Mouse (Mus musculus) neural tube, embryonic 15.5 days (tissue): ENCODE results near the gene 4921517D22Rik. TPM values are rescaled to one million over a fixed set of nuclear protein-coding genes. Genes with fewer than 3 reads are reported as not detected.

Experiments
- ATAC-seq: fragments of 200-750 bp; cut with Nextera tagmentation; 2 replicates; pipeline ENCODE4 v1.8.0; 2017; ENCODE audit warnings: mild to moderate bottlenecking, moderate TSS enrichment, moderate library complexity; ENCODE audit not compliant: low FRiP score
- H3K27ac ChIP-seq: fragments of 300-500 bp; sonication (generic); replicated peaks from 2 replicates; pipeline ENCODE4 v1.5.1; 2015; ENCODE audit warnings: mild to moderate bottlenecking, inconsistent platforms
- H3K27me3 ChIP-seq: fragments of 300-500 bp; sonication (generic); replicated peaks from 2 replicates; pipeline ENCODE4 v1.6.1; 2015; ENCODE audit warnings: inconsistent platforms
- H3K36me3 ChIP-seq: fragments of 300-500 bp; sonication (generic); 2 replicates; pipeline ENCODE4 v1.6.1; 2015; ENCODE audit warnings: inconsistent platforms
- H3K4me1 ChIP-seq: fragments of 300-500 bp; sonication (generic); 2 replicates; pipeline ENCODE4 v1.6.1; 2015; ENCODE audit warnings: inconsistent platforms
- H3K4me2 ChIP-seq: fragments of 300-500 bp; sonication (generic); 2 replicates; pipeline ENCODE4 v1.6.1; 2015; ENCODE audit warnings: inconsistent platforms, mild to moderate bottlenecking, moderate library complexity
- H3K4me3 ChIP-seq: fragments of 300-500 bp; sonication (generic); replicated peaks from 2 replicates; pipeline ENCODE4 v1.5.1; 2015; ENCODE audit warnings: mild to moderate bottlenecking, inconsistent platforms
- H3K9ac ChIP-seq: fragments of 300-500 bp; sonication (generic); replicated peaks from 2 replicates; pipeline ENCODE4 v1.6.1; 2015; ENCODE audit warnings: mild to moderate bottlenecking, inconsistent platforms
- H3K9me3 ChIP-seq: fragments of 300-500 bp; sonication (generic); replicated peaks from 2 replicates; pipeline ENCODE4 v1.6.1; 2016; ENCODE audit warnings: inconsistent platforms
- whole genome bisulfite sequencing: fragments of 180-500 bp; shearing (Covaris S2); methylation state at CpG from one replicate; pipeline ENCODE4 v1.1.7; 2015; ENCODE audit warnings: mixed read lengths; 5-methylcytosine and 5-hydroxymethylcytosine counted together
- polyA plus RNA-seq: library from polyadenylated mRNA; unstranded; fragments of >200 nt; fragmentation: Nextera tagmentation; extraction: Ambion mirVana; gene quantifications from 2 replicates; pipeline ENCODE4 v1.2.1, GENCODE M21; 2015

4921517D22Rik gene
- polyA plus RNA-seq, 1 experiment from 2014 or later = not detected

DNA sequence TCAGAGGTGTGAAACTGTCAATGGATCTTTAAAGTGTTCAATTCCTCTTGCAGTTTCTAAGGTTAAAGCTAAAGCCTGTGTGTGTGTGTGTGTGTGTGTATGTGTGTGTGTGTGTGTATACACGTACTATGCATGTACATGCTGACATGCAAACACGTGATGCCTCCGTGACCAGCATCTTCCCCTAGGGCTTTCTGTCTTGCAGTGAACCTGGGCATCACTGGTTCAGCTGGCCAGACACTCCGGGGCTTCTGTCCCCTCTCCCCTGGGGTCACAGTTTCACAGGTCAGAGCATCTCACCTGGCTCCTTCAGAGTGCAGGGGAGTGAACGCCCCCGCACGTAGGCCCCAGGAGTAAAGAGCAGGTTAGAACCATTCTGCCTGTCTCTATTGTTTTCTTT is 20.3 kb downstream of the 4921517D22Rik start:
- H3K4me3 ChIP-seq = no peak overlapping the region

GRCm38 (mm10) chr13:59672248-59672647 is 21.7 kb downstream of the 4921517D22Rik start:
- H3K27ac ChIP-seq = no peak overlapping the region
- H3K9ac ChIP-seq = no peak overlapping the region
- no peak for ATAC-seq
- no peak overlapping the region for H3K4me3 ChIP-seq
- 54% methylated on average over 6 of the region's 6 CpGs for WGBS
- H3K36me3 ChIP-seq = no peaks in the 10 kb centered on the region
- no peaks in the 10 kb centered on the region for H3K27me3 ChIP-seq
- no peaks in the 10 kb centered on the region for H3K9me3 ChIP-seq
- H3K4me1 ChIP-seq = peaks cover 30% of the 10 kb centered on the region
- H3K4me2 ChIP-seq = no peak overlapping the region

More for the DNA sequence above, 20.3 kb downstream of the 4921517D22Rik start:
- no peaks in the 10 kb centered on the region for H3K9me3 ChIP-seq
- no peak for ATAC-seq
- no peak overlapping the region for H3K9ac ChIP-seq
- H3K36me3 ChIP-seq = no peaks in the 10 kb centered on the region
- H3K27me3 ChIP-seq = no peaks in the 10 kb centered on the region
- no peak overlapping the region for H3K27ac ChIP-seq
- whole genome bisulfite sequencing = 19% methylated on average over 7 of the region's 7 CpGs
- H3K4me2 ChIP-seq = peak overlapping the region; percentile 79
- peaks cover 26% of the 10 kb centered on the region for H3K4me1 ChIP-seq

GRCm38 (mm10) chr13:59671521-59671920 is 22.4 kb downstream of the 4921517D22Rik start:
- H3K36me3 ChIP-seq = no peaks in the 10 kb centered on the region
- H3K9me3 ChIP-seq = no peaks in the 10 kb centered on the region
- no peak overlapping the region for H3K27ac ChIP-seq
- H3K4me1 ChIP-seq = peaks cover 30% of the 10 kb centered on the region
- H3K9ac ChIP-seq = no peak overlapping the region
- no peak overlapping the region for H3K4me2 ChIP-seq
- 62% methylated on average over 2 of the region's 2 CpGs for WGBS
- no peak for ATAC-seq
- no peaks in the 10 kb centered on the region for H3K27me3 ChIP-seq
- H3K4me3 ChIP-seq = no peak overlapping the region

- H3K27me3 ChIP-seq = no peaks in the 10 kb centered on the region
- no peak for ATAC-seq
- H3K36me3 ChIP-seq = no peaks in the 10 kb centered on the region; the same call in 1 of the 2 replicates
- peaks cover 30% of the 10 kb centered on the region for H3K4me1 ChIP-seq
- H3K27ac ChIP-seq = no peak overlapping the region
- H3K9ac ChIP-seq = no peak overlapping the region
- no peak overlapping the region for H3K4me2 ChIP-seq
- H3K4me3 ChIP-seq = no peak overlapping the region
- no peaks in the 10 kb centered on the region for H3K9me3 ChIP-seq
- WGBS = 71% methylated on average over 10 of the region's 10 CpGs
Observed at GRCm38 (mm10) chr13:59669946-59670345, 24.0 kb downstream of the 4921517D22Rik start.

- no peaks in the 10 kb centered on the region for H3K9me3 ChIP-seq
- WGBS = 83% methylated on average over 11 of the region's 11 CpGs
- H3K27ac ChIP-seq = peak overlapping the region; percentile 51; the same call in 1 of the 2 replicates
- peaks cover 18% of the 10 kb centered on the region for H3K4me1 ChIP-seq
- H3K27me3 ChIP-seq = no peaks in the 10 kb centered on the region
- ATAC-seq = no peak
- no peak overlapping the region for H3K9ac ChIP-seq
- H3K4me3 ChIP-seq = no peak overlapping the region
- H3K4me2 ChIP-seq = no peak overlapping the region
- peaks cover 6% of the 10 kb centered on the region for H3K36me3 ChIP-seq
Observed at GRCm38 (mm10) chr13:59668501-59669093, 25.3 kb downstream of the 4921517D22Rik start.

- H3K4me1 ChIP-seq = peaks cover 13% of the 10 kb centered on the region; the same call in 1 of the 2 replicates
- H3K4me3 ChIP-seq = no peak overlapping the region
- no peak overlapping the region for H3K27ac ChIP-seq
- WGBS = 78% methylated on average over 5 of the region's 5 CpGs
- peaks cover 10% of the 10 kb centered on the region for H3K36me3 ChIP-seq
- H3K27me3 ChIP-seq = no peaks in the 10 kb centered on the region
- H3K4me2 ChIP-seq = no peak overlapping the region
- H3K9me3 ChIP-seq = no peaks in the 10 kb centered on the region
- no peak overlapping the region for H3K9ac ChIP-seq
- ATAC-seq = no peak
Observed at GRCm38 (mm10) chr13:59667763-59668162, 26.1 kb downstream of the 4921517D22Rik start.

DNA sequence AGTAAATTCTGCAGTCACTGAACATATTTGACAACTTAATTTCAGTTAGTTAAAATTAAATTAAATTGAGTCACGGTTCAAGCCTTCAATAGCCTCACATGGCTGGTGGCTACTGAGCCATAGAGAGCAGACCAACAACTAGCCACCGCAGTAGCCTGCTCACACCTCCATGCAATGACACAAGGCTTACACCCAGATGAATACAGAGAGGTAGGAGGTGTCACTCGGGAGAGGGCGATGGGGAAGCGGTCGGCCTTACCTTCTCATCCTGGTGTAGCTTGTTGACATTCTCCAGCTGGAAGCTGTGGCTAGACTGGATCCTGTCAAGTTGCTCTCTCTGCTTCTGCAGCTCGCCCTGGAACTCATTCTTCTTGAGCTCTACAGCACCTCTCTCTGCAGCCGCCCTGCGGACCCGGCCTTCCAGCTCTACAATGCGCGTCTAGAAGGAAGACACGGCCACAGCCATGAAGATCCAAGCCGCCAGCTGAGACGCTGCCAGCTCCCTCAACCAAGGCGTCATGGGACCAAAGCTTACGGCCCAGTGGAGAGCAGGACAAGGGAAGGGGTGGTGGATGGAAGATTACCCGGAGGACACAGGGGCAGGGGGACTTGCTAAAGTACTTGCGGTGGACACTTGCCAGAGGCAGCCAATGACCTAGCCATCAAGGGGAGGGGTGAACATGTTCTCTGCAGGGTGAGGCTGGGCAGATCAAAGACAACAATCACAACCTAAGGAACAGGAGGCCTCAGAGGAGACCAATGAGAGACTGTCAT is 29.8 kb downstream of the 4921517D22Rik start:
- Histone ChIP-seq H3K4me2 (no peak overlapping the region), H3K9me3 (no peaks in the 10 kb centered on the region), H3K36me3 (peaks cover 10% of the 10 kb centered on the region), H3K4me3 (no peak overlapping the region), H3K27me3 (no peaks in the 10 kb centered on the region), H3K4me1 (peaks cover 3% of the 10 kb centered on the region; the same call in 1 of the 2 replicates), H3K27ac (no peak overlapping the region), H3K9ac (no peak overlapping the region)
- WGBS = 95% methylated on average over 19 of the region's 19 CpGs
- no peak for ATAC-seq

GRCm38 (mm10) chr13:59661966-59662365 is 31.9 kb downstream of the 4921517D22Rik start:
- WGBS = 94% methylated on average over 12 of the region's 12 CpGs
- no peak overlapping the region for H3K4me3 ChIP-seq
- H3K36me3 ChIP-seq = peaks cover 10% of the 10 kb centered on the region

GRCm38 (mm10) chr13:59661387-59661786 is 32.5 kb downstream of the 4921517D22Rik start:
- Histone ChIP-seq H3K4me1 (peaks cover 10% of the 10 kb centered on the region), H3K36me3 (peaks cover 10% of the 10 kb centered on the region), H3K27ac (no peak overlapping the region), H3K4me3 (no peak overlapping the region), H3K4me2 (no peak overlapping the region), H3K9me3 (no peaks in the 10 kb centered on the region), H3K27me3 (no peaks in the 10 kb centered on the region), H3K9ac (no peak overlapping the region)
- 91% methylated on average over 8 of the region's 8 CpGs for WGBS
- ATAC-seq = no peak

More at GRCm38 (mm10) chr13:59661966-59662365, 31.9 kb downstream of the 4921517D22Rik start:
- Histone ChIP-seq H3K9ac (no peak overlapping the region), H3K9me3 (no peaks in the 10 kb centered on the region), H3K4me2 (no peak overlapping the region), H3K4me1 (peaks cover 5% of the 10 kb centered on the region), H3K27ac (no peak overlapping the region), H3K27me3 (no peaks in the 10 kb centered on the region)
- no peak for ATAC-seq

- 98% methylated on average over 3 of the region's 3 CpGs for WGBS
- H3K4me3 ChIP-seq = no peak overlapping the region
- no peaks in the 10 kb centered on the region for H3K9me3 ChIP-seq
- H3K4me2 ChIP-seq = no peak overlapping the region
- ATAC-seq = no peak
- H3K36me3 ChIP-seq = peaks cover 10% of the 10 kb centered on the region
- H3K4me1 ChIP-seq = peaks cover 10% of the 10 kb centered on the region
- no peaks in the 10 kb centered on the region for H3K27me3 ChIP-seq
- no peak overlapping the region for H3K27ac ChIP-seq
- no peak overlapping the region for H3K9ac ChIP-seq
Observed at GRCm38 (mm10) chr13:59660371-59660770, 33.5 kb downstream of the 4921517D22Rik start.

DNA sequence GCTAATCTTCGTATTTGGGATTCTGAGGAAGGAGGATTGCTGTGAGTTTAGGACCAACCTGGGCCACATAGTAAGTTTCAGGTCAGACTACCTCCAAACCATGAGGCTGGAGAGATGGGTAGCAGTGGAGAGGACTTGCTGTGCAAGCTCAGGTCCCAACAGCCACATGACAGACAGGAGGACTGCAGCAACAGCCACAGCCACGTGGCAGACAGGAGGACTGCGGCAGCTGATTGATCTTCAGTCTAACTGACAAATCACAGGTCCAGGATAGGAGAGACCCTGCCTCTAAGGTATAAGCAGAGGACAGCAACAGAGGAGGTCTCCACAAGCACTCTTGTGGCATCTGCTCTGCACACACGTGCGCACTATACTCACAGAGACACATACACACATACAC is 36.1 kb downstream of the 4921517D22Rik start:
- Histone ChIP-seq H3K9me3 (no peaks in the 10 kb centered on the region), H3K4me3 (no peak overlapping the region), H3K4me1 (peaks cover 18% of the 10 kb centered on the region), H3K4me2 (no peak overlapping the region), H3K27ac (no peak overlapping the region), H3K36me3 (no peaks in the 10 kb centered on the region), H3K27me3 (no peaks in the 10 kb centered on the region), H3K9ac (no peak overlapping the region)
- 74% methylated on average over 5 of the region's 5 CpGs for WGBS
- no peak for ATAC-seq

DNA sequence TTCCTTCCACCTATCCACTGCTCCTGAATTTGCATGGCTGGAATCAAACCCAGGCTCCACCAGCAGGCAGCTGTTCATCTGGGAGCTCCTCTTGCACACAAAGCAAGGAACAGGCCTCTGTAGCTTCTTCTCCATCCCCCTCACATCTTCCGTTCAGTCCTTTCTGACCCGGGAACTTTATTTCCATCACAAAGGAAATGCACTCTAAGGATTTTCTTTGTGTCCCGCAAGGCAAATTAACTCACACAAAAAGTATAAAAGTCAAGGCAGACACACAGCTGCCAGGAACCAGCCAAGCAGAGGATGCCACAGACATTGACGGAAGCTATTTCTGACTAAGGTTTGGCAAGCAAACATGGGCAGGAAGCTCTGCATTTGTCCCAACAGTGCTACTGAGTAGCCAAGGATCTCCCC is 36.9 kb downstream of the 4921517D22Rik start:
- Histone ChIP-seq H3K27ac (peak overlapping the region; percentile 51), H3K9me3 (no peaks in the 10 kb centered on the region), H3K36me3 (no peaks in the 10 kb centered on the region), H3K4me2 (no peak overlapping the region), H3K4me1 (peaks cover 22% of the 10 kb centered on the region), H3K27me3 (no peaks in the 10 kb centered on the region), H3K4me3 (no peak overlapping the region), H3K9ac (no peak overlapping the region)
- 10% methylated on average over 4 of the region's 4 CpGs for WGBS
- no peak for ATAC-seq
